Mouse (Mus musculus): ENCODE measurements around the gene Elp1. TPM values are rescaled to one million over a fixed set of nuclear protein-coding genes. Genes with fewer than 3 reads are reported as not detected.

Elp1 gene
- polyA plus RNA-seq, 1 experiment from 2014 or later, result 64.8 TPM

GRCm38 (mm10) chr4:56740020-56740485 is 62.1 kb downstream of the Elp1 start, which contains the start of gene Gm26657:
Gene Gm26657, plus strand, starts transcription at chr4:56740070.
- H3K27me3 ChIP-seq (replicated peaks; ENCODE audit: control insufficient read depth, insufficient read depth, low read length), result no peaks in the 10 kb centered on the region
- no peaks in the 10 kb centered on the region for H3K4me1 ChIP-seq (replicated peaks; ENCODE audit: control insufficient read depth, insufficient read depth, low read length)
- WGBS, result 84% methylated on average over 18 of the region's 18 CpGs
- H3K36me3 ChIP-seq (ENCODE audit: control insufficient read depth, insufficient read depth, low read length), result peaks cover 9% of the 10 kb centered on the region; the same call in 1 of the 2 replicates
- no peak within 1 kb of the TSS for H3K4me2 ChIP-seq (ENCODE audit: low read length)
- no peak within 1 kb of the TSS for H3K4me3 ChIP-seq (ENCODE audit: low read depth, low read length)
- H3K9ac ChIP-seq (ENCODE audit: low read length), result no peak within 1 kb of the TSS
- H3K27ac ChIP-seq (ENCODE audit: low read depth), result no peak within 1 kb of the TSS
- no peak for DNase-seq (ENCODE audit: low spot score)
- ATAC-seq (replicated peaks; ENCODE audit: low FRiP score, low TSS enrichment, low read depth), result no peak
- no peaks in the 10 kb centered on the region for H3K9me3 ChIP-seq (ENCODE audit: control insufficient read depth, low read length)

- ATAC-seq (replicated peaks; ENCODE audit: low FRiP score, low TSS enrichment, low read depth), result no peak
- H3K27me3 ChIP-seq (replicated peaks; ENCODE audit: control insufficient read depth, insufficient read depth, low read length), result no peaks in the 10 kb centered on the region
Observed at GRCm38 (mm10) chr4:56725839-56726238, 76.3 kb downstream of the Elp1 start.

GRCm38 (mm10) chr4:56723237-56723636 is 78.9 kb downstream of the Elp1 start:
- no peaks in the 10 kb centered on the region for H3K4me1 ChIP-seq (replicated peaks; ENCODE audit: control insufficient read depth, insufficient read depth, low read length)
- no peak overlapping the region for H3K9ac ChIP-seq (ENCODE audit: low read length)
- 0 out of 2 replicates have a peak, but pooled peaks cover 4% of the 10 kb centered on the region for H3K9me3 ChIP-seq (ENCODE audit: control insufficient read depth, low read length)
- H3K27me3 ChIP-seq (replicated peaks; ENCODE audit: control insufficient read depth, insufficient read depth, low read length), result no peaks in the 10 kb centered on the region
- ATAC-seq (replicated peaks; ENCODE audit: low FRiP score, low TSS enrichment, low read depth) (no peak), DNase-seq (ENCODE audit: low spot score) (no peak)
- WGBS, result 90% methylated on average over 6 of the region's 6 CpGs
- no peak overlapping the region for H3K4me2 ChIP-seq (ENCODE audit: low read length)
- no peak overlapping the region for H3K4me3 ChIP-seq (ENCODE audit: low read depth, low read length)
- H3K36me3 ChIP-seq (ENCODE audit: control insufficient read depth, insufficient read depth, low read length), result no peaks in the 10 kb centered on the region
- H3K27ac ChIP-seq (ENCODE audit: low read depth), result no peak overlapping the region

More at GRCm38 (mm10) chr4:56725839-56726238, 76.3 kb downstream of the Elp1 start:
- H3K27ac ChIP-seq (ENCODE audit: low read depth), result no peak overlapping the region
- no peak overlapping the region for H3K4me2 ChIP-seq (ENCODE audit: low read length)
- no peaks in the 10 kb centered on the region for H3K36me3 ChIP-seq (ENCODE audit: control insufficient read depth, insufficient read depth, low read length)
- 61% methylated on average over 8 of the region's 8 CpGs for WGBS
- H3K9ac ChIP-seq (ENCODE audit: low read length), result no peak overlapping the region
- DNase-seq (ENCODE audit: low spot score), result no peak
- H3K4me1 ChIP-seq (replicated peaks; ENCODE audit: control insufficient read depth, insufficient read depth, low read length), result no peaks in the 10 kb centered on the region
- H3K4me3 ChIP-seq (ENCODE audit: low read depth, low read length), result no peak overlapping the region
- 0 out of 2 replicates have a peak, but pooled peaks cover 4% of the 10 kb centered on the region for H3K9me3 ChIP-seq (ENCODE audit: control insufficient read depth, low read length)

- ATAC-seq (replicated peaks; ENCODE audit: low FRiP score, low TSS enrichment, low read depth) (no peak), DNase-seq (ENCODE audit: low spot score) (no peak)
- H3K4me1 ChIP-seq (replicated peaks; ENCODE audit: control insufficient read depth, insufficient read depth, low read length), result no peaks in the 10 kb centered on the region
- WGBS, result 60% methylated on average over 6 of the region's 6 CpGs
- no peak overlapping the region for H3K27ac ChIP-seq (ENCODE audit: low read depth)
- H3K9me3 ChIP-seq (ENCODE audit: control insufficient read depth, low read length), result 0 out of 2 replicates have a peak, but pooled peaks cover under 1% of the 10 kb centered on the region
- H3K4me2 ChIP-seq (ENCODE audit: low read length), result no peak overlapping the region
- no peak overlapping the region for H3K4me3 ChIP-seq (ENCODE audit: low read depth, low read length)
- H3K9ac ChIP-seq (ENCODE audit: low read length), result no peak overlapping the region
- H3K36me3 ChIP-seq (ENCODE audit: control insufficient read depth, insufficient read depth, low read length), result no peaks in the 10 kb centered on the region
- no peaks in the 10 kb centered on the region for H3K27me3 ChIP-seq (replicated peaks; ENCODE audit: control insufficient read depth, insufficient read depth, low read length)
Observed at GRCm38 (mm10) chr4:56722346-56722745, 79.8 kb downstream of the Elp1 start.

GRCm38 (mm10) chr4:56721469-56721868 is 80.7 kb downstream of the Elp1 start:
- no peak for ATAC-seq (replicated peaks; ENCODE audit: low FRiP score, low TSS enrichment, low read depth)
- Histone ChIP-seq H3K9ac (ENCODE audit: low read length) (no peak overlapping the region), H3K27ac (ENCODE audit: low read depth) (no peak overlapping the region), H3K4me1 (replicated peaks; ENCODE audit: control insufficient read depth, insufficient read depth, low read length) (no peaks in the 10 kb centered on the region), H3K27me3 (replicated peaks; ENCODE audit: control insufficient read depth, insufficient read depth, low read length) (no peaks in the 10 kb centered on the region), H3K4me2 (ENCODE audit: low read length) (no peak overlapping the region), H3K9me3 (ENCODE audit: control insufficient read depth, low read length) (no peaks in the 10 kb centered on the region), H3K4me3 (ENCODE audit: low read depth, low read length) (no peak overlapping the region), H3K36me3 (ENCODE audit: control insufficient read depth, insufficient read depth, low read length) (no peaks in the 10 kb centered on the region)
- 33% methylated on average over 3 of the region's 3 CpGs for WGBS
- DNase-seq (ENCODE audit: low spot score), result no peak

GRCm38 (mm10) chr4:56720403-56720802 is 81.7 kb downstream of the Elp1 start:
- no peaks in the 10 kb centered on the region for H3K27me3 ChIP-seq (replicated peaks; ENCODE audit: control insufficient read depth, insufficient read depth, low read length)
- no peak overlapping the region for H3K9ac ChIP-seq (ENCODE audit: low read length)
- ATAC-seq (replicated peaks; ENCODE audit: low FRiP score, low TSS enrichment, low read depth), result no peak
- no peak for DNase-seq (ENCODE audit: low spot score)
- H3K27ac ChIP-seq (ENCODE audit: low read depth), result no peak overlapping the region
- H3K9me3 ChIP-seq (ENCODE audit: control insufficient read depth, low read length), result no peaks in the 10 kb centered on the region
- H3K4me1 ChIP-seq (replicated peaks; ENCODE audit: control insufficient read depth, insufficient read depth, low read length), result no peaks in the 10 kb centered on the region
- H3K36me3 ChIP-seq (ENCODE audit: control insufficient read depth, insufficient read depth, low read length), result no peaks in the 10 kb centered on the region
- no peak overlapping the region for H3K4me3 ChIP-seq (ENCODE audit: low read depth, low read length)
- WGBS, result 77% methylated on average over 9 of the region's 9 CpGs
- no peak overlapping the region for H3K4me2 ChIP-seq (ENCODE audit: low read length)

GRCm38 (mm10) chr4:56719456-56719855 is 82.7 kb downstream of the Elp1 start:
- ATAC-seq (replicated peaks; ENCODE audit: low FRiP score, low TSS enrichment, low read depth), result no peak
- WGBS, result 69% methylated on average over 9 of the region's 9 CpGs
- Histone ChIP-seq H3K4me1 (replicated peaks; ENCODE audit: control insufficient read depth, insufficient read depth, low read length) (no peaks in the 10 kb centered on the region), H3K4me2 (ENCODE audit: low read length) (no peak overlapping the region), H3K36me3 (ENCODE audit: control insufficient read depth, insufficient read depth, low read length) (no peaks in the 10 kb centered on the region), H3K9ac (ENCODE audit: low read length) (no peak overlapping the region), H3K27me3 (replicated peaks; ENCODE audit: control insufficient read depth, insufficient read depth, low read length) (no peaks in the 10 kb centered on the region), H3K4me3 (ENCODE audit: low read depth, low read length) (no peak overlapping the region), H3K9me3 (ENCODE audit: control insufficient read depth, low read length) (no peaks in the 10 kb centered on the region), H3K27ac (ENCODE audit: low read depth) (no peak overlapping the region)
- no peak for DNase-seq (ENCODE audit: low spot score)

- no peak overlapping the region for H3K27ac ChIP-seq (ENCODE audit: low read depth)
- H3K36me3 ChIP-seq (ENCODE audit: control insufficient read depth, insufficient read depth, low read length), result no peaks in the 10 kb centered on the region
- H3K9ac ChIP-seq (ENCODE audit: low read length), result no peak overlapping the region
- H3K9me3 ChIP-seq (ENCODE audit: control insufficient read depth, low read length), result no peaks in the 10 kb centered on the region
- no peak for DNase-seq (ENCODE audit: low spot score)
- H3K4me1 ChIP-seq (replicated peaks; ENCODE audit: control insufficient read depth, insufficient read depth, low read length), result no peaks in the 10 kb centered on the region
- 65% methylated on average over 12 of the region's 12 CpGs for WGBS
- no peak overlapping the region for H3K4me3 ChIP-seq (ENCODE audit: low read depth, low read length)
- H3K27me3 ChIP-seq (replicated peaks; ENCODE audit: control insufficient read depth, insufficient read depth, low read length), result no peaks in the 10 kb centered on the region
- no peak for ATAC-seq (replicated peaks; ENCODE audit: low FRiP score, low TSS enrichment, low read depth)
- no peak overlapping the region for H3K4me2 ChIP-seq (ENCODE audit: low read length)
Observed at GRCm38 (mm10) chr4:56718573-56719442, 83.3 kb downstream of the Elp1 start.

All from intestine, embryonic 14.5 days (tissue).